Mouse (Mus musculus): ENCODE data around the gene Cfap45.

The Cfap45 gene

DNA sequence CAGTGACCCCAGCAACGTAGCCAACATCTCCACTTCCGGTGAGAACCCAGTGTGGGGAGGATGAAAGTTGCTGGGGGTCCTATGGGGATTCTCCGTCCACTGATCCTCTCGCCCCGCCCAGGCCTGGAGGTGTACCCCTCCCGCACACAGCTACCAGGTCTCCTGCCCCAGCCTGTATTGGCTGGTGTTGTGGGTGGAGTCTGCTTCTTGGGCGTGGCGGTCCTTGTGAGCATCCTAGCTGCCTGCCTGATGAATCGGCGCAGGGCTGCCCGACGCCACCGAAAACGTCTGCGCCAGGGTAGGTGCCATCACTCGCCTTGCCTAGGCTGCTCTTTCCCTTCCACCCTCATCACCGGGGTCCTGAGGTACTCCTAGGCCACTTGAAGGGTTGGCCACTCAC is 24.6 kb upstream of the Cfap45 start:
- ATAC-seq (ENCODE audit: low TSS enrichment), result no peak

DNA sequence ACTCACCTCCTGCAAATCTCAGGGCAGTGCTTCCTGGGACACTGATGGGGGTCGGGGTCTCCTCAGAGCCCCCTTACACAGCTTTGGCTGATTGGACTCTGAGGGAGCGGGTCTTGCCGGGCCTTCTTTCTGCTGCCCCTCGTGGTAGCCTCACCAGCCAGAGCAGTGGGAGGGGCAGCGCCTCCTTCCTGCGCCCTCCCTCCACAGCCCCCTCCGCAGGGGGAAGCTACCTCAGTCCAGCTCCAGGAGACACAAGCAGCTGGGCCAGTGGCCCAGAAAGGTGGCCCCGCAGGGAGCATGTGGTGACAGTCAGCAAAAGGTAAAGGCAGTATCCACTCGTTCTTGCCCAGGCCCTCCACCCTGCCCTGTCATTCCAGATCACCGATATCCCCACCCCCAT is 23.2 kb upstream of the Cfap45 start:
- no peak for ATAC-seq (ENCODE audit: low TSS enrichment)

DNA sequence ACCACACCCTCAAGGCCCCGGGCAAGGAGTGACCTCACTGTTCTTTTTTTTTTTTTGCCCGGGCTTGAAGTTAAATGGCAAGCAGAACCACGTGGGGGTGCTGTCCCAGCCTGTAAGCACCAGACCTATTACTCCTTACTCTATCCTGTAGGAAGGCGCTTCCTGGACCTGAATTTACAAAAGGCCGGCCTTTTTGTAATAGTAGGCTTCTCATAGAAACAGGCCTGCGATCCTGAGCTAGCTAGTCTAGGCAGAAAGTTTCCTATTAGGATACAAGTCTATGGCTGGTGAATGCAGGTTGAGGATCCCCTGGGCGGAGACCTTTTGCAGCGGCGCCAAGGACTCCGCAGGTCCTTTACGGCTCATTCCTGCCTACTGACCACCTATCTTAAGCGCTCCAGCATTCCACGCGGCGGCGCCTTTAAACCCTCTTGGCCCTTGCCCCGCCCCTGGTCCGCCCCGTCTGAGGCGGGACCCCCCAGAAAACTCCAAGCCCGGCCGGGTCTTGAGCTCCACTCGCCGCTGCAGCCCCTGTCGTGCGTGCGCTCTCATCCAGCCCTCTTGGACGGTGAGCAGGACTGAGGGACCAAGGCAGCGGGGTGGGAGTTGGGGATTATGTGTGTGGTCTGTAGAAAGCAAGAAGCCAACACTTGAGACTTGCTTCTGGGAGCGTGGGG is 20.7 kb upstream of the Cfap45 start, which contains the start of gene Tagln2:
Gene Tagln2 (plus strand): TSS at position 283 of the 677 bp plus-strand sequence.
- no peak for ATAC-seq (ENCODE audit: low TSS enrichment)

DNA sequence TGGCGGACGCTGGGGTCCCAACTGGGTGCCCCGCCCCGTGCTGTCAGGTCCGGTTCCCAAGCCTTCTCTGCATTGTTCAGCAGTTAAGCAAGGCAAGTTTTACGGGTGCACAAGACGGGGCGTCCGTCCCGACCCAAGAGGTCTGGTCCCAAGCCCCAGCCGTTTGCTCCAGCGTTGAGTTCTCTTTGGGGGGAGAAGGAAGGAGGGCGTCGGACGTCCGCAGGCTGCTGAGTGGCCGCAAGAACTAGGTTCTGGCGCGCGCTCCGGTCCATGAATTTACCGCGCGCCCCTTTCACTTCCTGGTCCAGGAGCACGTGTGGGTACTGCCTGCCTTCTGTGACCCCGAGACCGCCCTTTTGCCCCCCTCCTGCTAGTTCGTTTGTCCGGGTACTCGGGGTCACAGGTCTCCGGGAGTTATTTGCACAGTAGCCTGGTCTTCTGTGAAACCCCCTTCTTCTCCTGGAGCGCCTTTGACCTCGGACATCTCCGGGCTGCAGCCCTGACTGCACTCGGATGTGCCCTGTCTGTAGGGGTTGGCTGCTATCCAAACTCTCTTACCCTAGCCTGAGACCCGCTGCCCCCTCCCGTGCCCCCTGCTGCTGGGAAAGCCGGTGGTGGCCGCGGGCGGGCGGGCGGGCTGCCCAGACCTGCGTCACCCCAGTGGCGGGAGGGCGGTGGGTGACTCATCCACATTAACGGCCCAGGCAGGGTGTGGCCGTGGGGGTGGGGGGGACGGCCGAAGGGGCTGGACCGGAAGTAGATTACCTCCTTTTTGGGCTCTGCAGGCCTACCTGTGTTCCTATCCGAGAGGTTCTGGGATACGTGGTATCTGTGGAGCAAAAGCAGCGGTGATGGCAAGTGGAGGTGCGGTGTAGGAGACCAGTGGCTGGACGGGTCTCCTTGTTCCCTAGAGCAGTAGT is 19.9 kb upstream of the Cfap45 start:
- ATAC-seq (ENCODE audit: low TSS enrichment), result no peak

DNA sequence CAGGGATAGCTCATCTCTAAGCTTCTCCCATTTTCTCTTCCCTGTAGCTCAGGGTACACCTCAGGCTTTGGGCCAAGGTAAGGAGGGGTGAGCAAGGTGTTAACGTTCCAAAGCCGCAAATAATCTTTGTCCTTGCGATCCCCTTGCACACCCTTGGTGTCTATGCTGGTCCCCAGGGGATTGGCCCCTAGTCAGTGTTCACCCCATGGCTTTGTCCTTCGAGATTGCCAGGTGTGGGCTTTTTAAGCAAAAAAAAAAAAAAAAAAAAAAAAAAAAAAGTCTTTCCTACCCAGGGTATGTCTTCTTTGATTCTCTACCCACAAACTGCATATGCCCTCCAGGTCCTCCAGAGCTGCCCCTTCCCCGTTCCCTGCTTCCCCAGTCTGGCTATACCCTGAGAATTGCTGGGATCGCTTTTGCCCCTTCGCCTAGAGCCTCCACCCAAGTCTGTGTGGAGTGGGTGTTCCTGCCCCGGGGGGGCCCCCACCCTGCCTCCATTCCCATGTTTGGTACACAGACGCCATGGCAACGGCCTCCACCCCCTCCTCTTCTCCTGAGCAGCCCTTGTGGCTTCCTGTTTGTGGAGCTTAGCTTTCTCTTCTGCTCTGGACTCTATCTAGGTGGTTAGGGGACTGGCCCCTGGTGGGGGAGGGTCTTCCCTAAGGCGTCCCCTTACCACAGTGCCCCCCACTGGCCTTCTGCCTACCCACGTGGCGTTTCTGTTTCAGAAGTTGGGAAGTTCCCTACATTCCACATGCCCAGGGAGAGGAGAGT is 19.0 kb upstream of the Cfap45 start:
- no peak for ATAC-seq (ENCODE audit: low TSS enrichment)

DNA sequence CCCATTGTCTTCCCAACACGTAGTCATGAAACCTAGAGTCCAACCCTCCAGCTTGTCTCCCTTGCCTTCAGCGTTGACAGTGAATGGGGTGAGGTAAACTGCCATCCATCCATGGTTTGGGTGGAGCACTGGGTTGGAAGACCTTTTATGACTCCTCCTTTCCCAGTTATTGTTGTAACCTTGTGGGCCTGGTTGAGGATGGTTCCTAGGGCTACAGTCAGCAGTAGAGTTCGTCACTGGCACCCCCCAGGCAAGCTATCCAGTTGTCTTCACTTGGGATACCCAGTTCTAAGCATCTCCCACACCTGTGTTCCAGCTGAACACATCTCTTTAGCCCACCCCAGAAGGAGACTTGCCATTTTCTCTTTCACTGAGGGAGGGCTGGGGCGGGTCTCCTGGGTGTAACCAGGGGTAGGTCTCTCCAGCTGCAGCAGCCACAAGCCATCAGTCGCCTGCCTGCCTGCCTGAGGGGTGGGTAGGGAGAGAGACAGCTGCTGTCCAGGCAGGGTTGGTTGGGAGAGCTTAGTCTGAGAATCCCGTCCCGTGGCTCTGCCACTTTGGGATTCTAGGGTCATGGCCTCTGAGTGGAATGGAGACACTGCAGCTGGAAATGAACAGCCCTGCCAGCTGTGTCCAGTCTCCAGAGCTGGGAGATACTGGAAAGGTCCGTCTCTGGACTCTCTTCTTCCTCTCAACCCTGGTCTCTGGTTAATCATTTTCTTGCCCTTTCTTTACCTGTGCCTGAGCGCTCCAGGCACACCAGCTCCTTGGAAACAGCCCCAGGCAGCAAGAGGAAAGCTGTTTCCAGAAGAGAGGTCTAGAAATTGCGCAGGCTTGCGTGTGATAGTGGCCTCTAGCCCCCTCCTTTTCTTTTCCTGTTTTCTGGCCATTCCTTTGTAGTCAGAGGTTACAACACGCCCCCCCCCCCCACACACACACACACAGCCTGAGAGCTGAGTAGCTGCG is 18.2 kb upstream of the Cfap45 start:
- ATAC-seq (ENCODE audit: low TSS enrichment), result no peak

DNA sequence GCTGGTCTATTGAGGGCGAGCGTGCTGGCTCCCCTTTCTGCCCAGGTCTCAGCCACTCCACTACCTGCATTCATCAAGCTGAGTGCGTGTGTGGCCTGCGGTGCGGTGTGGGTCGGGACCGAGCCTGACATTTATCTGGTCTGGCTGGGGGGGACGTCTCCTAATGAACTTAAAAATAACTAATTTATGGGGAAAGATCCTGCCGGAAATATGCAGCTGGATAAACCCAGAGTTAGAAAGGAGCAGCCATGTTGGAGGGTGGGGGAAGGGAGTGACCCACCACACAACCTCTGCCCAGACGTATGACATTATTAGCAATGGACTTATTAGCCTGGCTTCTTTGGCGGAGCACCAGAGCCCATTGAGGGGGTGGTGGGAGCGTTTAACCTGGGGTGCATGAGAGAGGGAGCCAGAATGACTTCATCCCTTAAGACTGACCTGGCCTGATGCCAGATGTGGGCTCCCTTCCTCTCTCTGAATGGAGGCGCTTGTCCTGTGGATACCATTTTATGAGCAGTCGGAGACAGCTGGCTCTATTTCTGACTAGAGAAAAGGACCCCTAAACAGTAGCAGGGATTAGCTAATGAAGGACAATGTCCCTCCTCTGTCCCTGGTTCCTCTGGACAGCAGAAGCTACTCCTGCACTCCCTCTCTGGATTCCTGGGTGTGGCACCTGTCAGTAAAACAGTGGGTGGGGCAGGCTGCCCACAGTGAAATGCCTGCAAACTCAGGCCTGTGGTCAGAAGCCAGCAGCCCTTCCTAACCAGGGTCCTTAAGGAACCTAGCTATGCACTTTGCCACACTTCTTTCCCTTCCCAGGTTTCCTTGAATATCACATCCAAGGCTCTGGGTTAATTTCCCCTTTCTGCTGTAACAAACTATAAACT is 17.2 kb upstream of the Cfap45 start:
- ATAC-seq (ENCODE audit: low TSS enrichment), result no peak

- no peak for ATAC-seq (ENCODE audit: low TSS enrichment)
Observed at GRCm38 (mm10) chr1:172504756-172505155, 15.8 kb upstream of the Cfap45 start.

DNA sequence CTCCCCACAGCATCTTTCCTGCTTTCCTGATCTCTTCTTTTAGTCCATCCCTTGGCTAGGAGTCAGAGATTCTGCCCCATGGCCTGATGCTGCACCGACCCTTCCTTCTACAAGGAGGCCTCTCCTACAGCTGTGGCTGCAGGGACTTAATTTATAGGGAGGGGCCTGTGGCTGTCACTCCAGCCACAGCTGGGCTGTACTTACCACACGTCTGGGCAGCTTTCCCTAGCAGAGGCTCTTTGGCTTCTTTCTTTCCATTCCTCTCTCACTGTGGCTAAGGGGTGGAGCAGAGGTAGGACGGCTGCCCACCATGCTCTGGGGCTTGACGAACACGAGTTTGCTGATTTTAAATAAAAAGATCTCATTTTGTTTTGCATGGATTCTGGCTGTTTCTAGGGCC is 13.6 kb upstream of the Cfap45 start:
- no peak for ATAC-seq (ENCODE audit: low TSS enrichment)

DNA sequence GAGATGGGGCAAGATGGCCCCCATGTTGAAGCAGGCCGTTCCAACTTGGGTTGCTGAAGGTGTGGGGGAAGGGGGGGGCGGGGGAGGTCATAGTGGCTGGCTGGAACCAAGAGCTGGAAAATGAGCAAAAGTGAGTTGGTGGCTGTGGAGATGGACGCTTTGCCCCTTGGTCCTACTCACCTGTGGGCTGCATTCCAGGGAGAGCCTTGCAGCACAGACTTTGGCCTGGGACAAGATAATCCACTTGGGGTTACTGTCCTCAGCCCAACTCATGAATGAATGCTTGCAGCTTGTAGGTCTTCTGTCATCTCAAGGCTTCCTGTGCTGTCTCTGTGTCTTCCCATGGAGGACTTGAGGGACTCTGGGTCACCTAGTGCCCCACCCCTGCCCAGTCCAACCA is 12.9 kb upstream of the Cfap45 start:
- no peak for ATAC-seq (ENCODE audit: low TSS enrichment)

GRCm38 (mm10) chr1:172508172-172508571 is 12.4 kb upstream of the Cfap45 start:
- ATAC-seq (ENCODE audit: low TSS enrichment), result no peak

DNA sequence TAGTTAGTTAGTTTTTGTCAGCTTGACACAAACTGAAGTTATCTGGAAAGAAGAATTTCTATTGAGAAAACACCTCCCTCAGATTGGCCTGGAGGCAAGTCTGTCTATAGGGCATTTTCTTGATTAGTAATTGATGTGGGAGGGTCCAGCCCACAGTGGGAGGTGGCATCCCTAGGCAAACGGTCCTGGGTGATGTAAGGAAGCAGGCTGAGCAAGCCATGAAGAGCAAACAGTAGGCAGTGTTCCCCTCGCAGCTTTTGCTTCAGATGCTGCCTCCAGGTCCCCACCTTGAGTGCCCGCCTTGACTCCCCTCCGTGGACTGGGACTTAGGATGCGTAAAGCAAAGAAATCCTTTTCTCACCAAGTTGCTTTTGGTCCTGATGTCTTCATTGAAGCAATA is 11.4 kb upstream of the Cfap45 start:
- ATAC-seq (ENCODE audit: low TSS enrichment), result no peak

DNA sequence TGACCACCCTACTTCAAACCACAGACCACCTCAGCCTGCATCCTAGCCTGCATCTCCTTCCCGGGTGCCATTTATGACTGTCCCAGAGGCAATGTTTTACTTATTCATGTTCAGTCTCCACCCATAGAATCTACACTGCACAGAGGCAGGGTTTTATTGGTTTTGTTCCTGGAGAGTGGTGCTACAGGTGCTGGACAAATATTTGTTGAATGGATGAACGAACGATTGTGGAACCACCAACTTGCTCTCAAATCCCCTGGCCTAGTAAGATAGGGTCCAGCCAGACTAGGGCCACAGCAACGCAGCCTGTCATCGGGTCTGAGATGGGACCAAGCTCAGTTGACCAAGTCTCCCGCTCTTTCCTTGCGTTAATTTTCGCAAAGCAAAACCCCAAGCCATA is 10.6 kb upstream of the Cfap45 start:
- ATAC-seq (ENCODE audit: low TSS enrichment), result no peak

- ATAC-seq (ENCODE audit: low TSS enrichment), result no peak
Observed at GRCm38 (mm10) chr1:172510421-172510972, 10.1 kb upstream of the Cfap45 start.

GRCm38 (mm10) chr1:172512962-172513361 is 7.6 kb upstream of the Cfap45 start:
- peak; percentile 52; the same call in 1 of the 2 replicates for ATAC-seq (ENCODE audit: low TSS enrichment)

- ATAC-seq (ENCODE audit: low TSS enrichment), result peak; percentile 20; the same call in 1 of the 2 replicates
Observed at GRCm38 (mm10) chr1:172513525-172514212, 6.9 kb upstream of the Cfap45 start.

- ATAC-seq (ENCODE audit: low TSS enrichment), result no peak
Observed at GRCm38 (mm10) chr1:172514213-172514529, 6.4 kb upstream of the Cfap45 start.

DNA sequence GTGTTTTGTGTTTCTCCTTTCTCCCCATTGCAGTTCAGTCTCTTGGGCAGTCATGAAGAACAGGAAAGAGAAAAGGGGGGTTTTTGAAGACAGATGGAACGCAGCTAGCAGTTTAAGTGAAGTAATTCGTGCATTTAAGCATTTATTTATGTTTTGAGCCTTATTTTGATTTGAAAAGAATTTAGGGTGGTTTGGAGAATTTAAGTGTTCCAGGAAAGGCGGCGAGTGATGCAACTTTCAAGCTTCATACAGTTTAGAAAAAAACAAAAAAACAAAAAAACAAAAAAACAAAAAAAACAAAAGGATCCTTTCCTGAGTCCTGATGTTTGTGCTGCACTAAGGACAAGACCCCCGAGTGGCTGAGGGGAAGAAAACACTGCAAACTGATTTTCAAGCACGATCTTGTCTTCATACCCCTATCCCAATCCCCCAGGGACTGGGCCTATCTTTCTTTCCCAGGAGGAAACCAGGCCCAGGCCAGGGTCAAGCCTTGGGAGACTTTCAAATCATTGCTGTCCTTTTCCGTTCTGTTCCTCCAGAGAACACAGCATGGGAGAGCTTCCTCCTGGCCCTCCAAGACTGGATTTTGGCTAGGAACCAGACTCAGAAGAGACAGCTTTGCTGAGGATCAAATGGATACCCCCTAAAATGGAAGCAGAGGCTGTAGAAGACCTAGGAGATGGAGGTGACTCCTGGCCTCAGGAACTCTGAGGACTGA is 5.9 kb upstream of the Cfap45 start:
- ATAC-seq (ENCODE audit: low TSS enrichment), result no peak

GRCm38 (mm10) chr1:172515396-172515795 is 5.2 kb upstream of the Cfap45 start:
- no peak for ATAC-seq (ENCODE audit: low TSS enrichment)
